Mouse (Mus musculus): Measurements from ENCODE around the gene Apln. TPM values are rescaled to one million over a fixed set of nuclear protein-coding genes. Genes with fewer than 3 reads are reported as not detected.
A peak's percentile ranks its signal among the peaks of the same experiment; 100 is the strongest.

The Apln gene
- polyA plus RNA-seq, 1 experiment: 2.2 TPM

DNA sequence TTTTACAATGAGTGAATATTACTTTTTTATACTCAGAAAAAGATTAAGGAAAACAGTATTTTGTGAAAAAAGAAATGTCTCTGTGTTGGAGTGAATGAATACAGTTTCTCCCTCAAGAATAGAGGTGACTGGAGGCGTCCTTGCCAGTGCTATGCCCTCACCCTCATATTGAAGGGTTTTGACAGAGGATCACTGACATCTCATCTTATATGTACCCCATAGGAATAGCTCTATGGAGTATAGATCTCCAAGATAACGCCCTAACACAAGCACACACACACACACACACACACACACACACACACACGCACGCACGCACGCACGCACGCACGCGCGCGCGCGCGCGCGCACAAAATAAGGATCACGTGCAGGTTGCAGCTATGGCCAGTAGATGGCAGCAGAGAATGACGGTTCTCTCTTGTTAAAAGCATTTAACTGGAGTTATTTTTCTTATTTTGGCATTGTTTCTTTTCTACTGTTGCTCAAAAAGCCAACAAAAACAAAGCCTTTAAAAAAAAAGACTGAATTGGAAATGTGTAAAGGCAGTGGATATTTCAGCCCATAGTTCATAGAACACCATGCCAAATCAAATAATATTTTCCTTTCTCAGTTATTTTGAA, 49.5 kb downstream of the Apln start:
- peaks cover 2% of the 10 kb centered on the region; the same call in 1 of the 2 replicates for H3K4me1 ChIP-seq (ENCODE audit: control insufficient read depth, insufficient read depth, insufficient read length, low read length)
- peak overlapping the region; percentile 35; the same call in 1 of the 2 replicates for H3K4me3 ChIP-seq (ENCODE audit: insufficient read depth, low read depth, low read length)
- H3K27ac ChIP-seq (replicated peaks; ENCODE audit: low read depth, low read length): no peak overlapping the region

- H3K27ac ChIP-seq (replicated peaks; ENCODE audit: low read depth, low read length): no peak overlapping the region
Measured at GRCm38 (mm10) chrX:47977078-47977477, 57.6 kb downstream of the Apln start.

GRCm38 (mm10) chrX:47976551-47976950, 58.1 kb downstream of the Apln start:
- H3K27ac ChIP-seq (replicated peaks; ENCODE audit: low read depth, low read length): peak overlapping the region; percentile 52
- no peaks in the 10 kb centered on the region for H3K4me1 ChIP-seq (ENCODE audit: control insufficient read depth, insufficient read depth, insufficient read length, low read length)
- no peak overlapping the region for H3K4me3 ChIP-seq (ENCODE audit: insufficient read depth, low read depth, low read length)

More at GRCm38 (mm10) chrX:47977078-47977477, 57.6 kb downstream of the Apln start:
- Histone ChIP-seq H3K4me1 (ENCODE audit: control insufficient read depth, insufficient read depth, insufficient read length, low read length) (no peaks in the 10 kb centered on the region), H3K4me3 (ENCODE audit: insufficient read depth, low read depth, low read length) (no peak overlapping the region)

Other genes starting within 250 kb of the Apln start
- 0.54 and 0.59 TPM in 2 replicates for gene Smarca1, start 141.9 kb downstream of the Apln start, polyA plus RNA-seq (2012; ENCODE audit: insufficient read depth, insufficient read length, missing spikeins)
- 9.1 and 9.3 TPM in 2 replicates for gene Ocrl, start 122.5 kb downstream of the Apln start, polyA plus RNA-seq (2012; ENCODE audit: insufficient read depth, insufficient read length, missing spikeins)
- 1.2 and 3.1 TPM in 2 replicates for gene Xpnpep2, start 73.9 kb upstream of the Apln start, polyA plus RNA-seq (2012; ENCODE audit: insufficient read depth, insufficient read length, missing spikeins)
- gene Sash3, start 111.6 kb upstream of the Apln start, polyA plus RNA-seq (2012; ENCODE audit: insufficient read depth, insufficient read length, missing spikeins): 1.3 and 1.4 TPM in 2 replicates
- gene Zdhhc9, start 174.0 kb upstream of the Apln start, polyA plus RNA-seq (2012; ENCODE audit: insufficient read depth, insufficient read length, missing spikeins): 8.3 and 12.0 TPM in 2 replicates
- 5.1 and 5.6 TPM in 2 replicates for gene Utp14a, start 222.0 kb upstream of the Apln start, polyA plus RNA-seq (2012; ENCODE audit: insufficient read depth, insufficient read length, missing spikeins)

All from brown adipose tissue, adult 24 weeks (tissue).